Mouse (Mus musculus) bone marrow, adult 2 months (tissue): ENCODE measurements around the gene Zfp790. TPM values are rescaled to one million over a fixed set of nuclear protein-coding genes. Genes with fewer than 3 reads are reported as not detected.
A peak's percentile ranks its signal among the peaks of the same experiment; 100 is the strongest.

ENCODE experiments used
- H3K27ac ChIP-seq: fragments of 200-500 bp; 2 replicates; pipeline ENCODE4 v1.5.1; 2012; ENCODE audit warnings: low read depth, mild to moderate bottlenecking, control low read depth, inconsistent platforms, low read length; ENCODE audit not compliant: control insufficient read depth, poor library complexity, insufficient read depth
- H3K4me1 ChIP-seq: fragments of 200-500 bp; 2 replicates; pipeline ENCODE4 v1.6.1; 2011; ENCODE audit warnings: low read length; ENCODE audit not compliant: control insufficient read depth, insufficient read depth
- H3K4me3 ChIP-seq: fragments of 200-500 bp; replicated peaks from 2 replicates; pipeline ENCODE3; 2011; ENCODE audit warnings: mild to moderate bottlenecking, low read depth, low read length, control low read depth; ENCODE audit not compliant: control insufficient read depth
- CTCF ChIP-seq: fragments of 200-500 bp; IDR thresholded peaks from 2 replicates; pipeline ENCODE4 v1.5.1; 2011; ENCODE audit warnings: low read length, control low read depth; ENCODE audit not compliant: control insufficient read depth, insufficient read depth
- POLR2A ChIP-seq: fragments of 200-500 bp; IDR thresholded peaks from 2 replicates; pipeline ENCODE4 v1.6.1; 2011; ENCODE audit warnings: low read depth, mild to moderate bottlenecking, control low read depth, low read length, borderline replicate concordance; ENCODE audit not compliant: control insufficient read depth
- WGBS: fragments of 180-500 bp; shearing (Covaris S2); methylation state at CpG from one replicate; pipeline ENCODE4 v1.1.7; 2018; 5-methylcytosine and 5-hydroxymethylcytosine counted together
- polyA plus RNA-seq: library from polyadenylated mRNA; stranded (reverse); fragments of >200 nt; gene quantifications from 2 replicates; pipeline ENCODE4 v1.2.4, GENCODE M21; 2011; ENCODE audit warnings: low replicate concordance; ENCODE audit not compliant: missing spikeins, insufficient read depth, insufficient read length

Gene Zfp790
- 2.1 and 3.8 TPM in 2 replicates for polyA plus RNA-seq

DNA sequence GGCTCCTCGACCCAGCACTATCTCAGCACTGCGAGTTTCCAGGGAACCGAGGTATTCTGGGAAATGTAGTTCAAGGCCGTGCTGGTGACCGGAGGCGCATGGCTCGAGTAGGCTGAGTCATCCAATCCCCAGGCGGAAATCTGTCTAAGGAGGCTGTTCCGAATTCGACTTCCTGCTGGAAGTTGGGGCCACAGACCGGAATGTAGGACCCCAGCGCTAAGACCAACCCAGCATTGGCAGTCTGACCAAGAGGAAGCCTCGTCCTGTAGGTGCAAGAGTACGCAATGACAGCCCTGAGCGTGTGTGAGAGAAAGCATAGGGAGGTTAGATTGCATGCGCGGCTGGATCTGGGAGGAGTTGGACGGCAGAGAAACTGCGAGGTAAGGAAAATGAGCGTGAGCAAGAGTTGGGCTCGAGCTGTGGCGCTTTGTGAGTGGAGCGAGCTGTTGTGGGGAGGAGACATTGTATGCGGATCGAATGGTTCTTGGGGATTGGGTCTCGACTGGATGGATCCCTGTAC is at the start of gene Zfp790:
Gene Zfp790 (plus strand): TSS at position 205 of the 520 bp plus-strand sequence.
- TF ChIP-seq POLR2A (0 out of 2 replicates have a peak, but pooled peaks have one; percentile 21), CTCF (no peak)
- WGBS, result under 1% methylated on average over 26 of the region's 26 CpGs
- peak within 1 kb of the TSS; percentile 92 for H3K4me3 ChIP-seq
- peaks cover 1% of the 10 kb centered on the region for H3K4me1 ChIP-seq
- peak within 1 kb of the TSS; percentile 21 for H3K27ac ChIP-seq

DNA sequence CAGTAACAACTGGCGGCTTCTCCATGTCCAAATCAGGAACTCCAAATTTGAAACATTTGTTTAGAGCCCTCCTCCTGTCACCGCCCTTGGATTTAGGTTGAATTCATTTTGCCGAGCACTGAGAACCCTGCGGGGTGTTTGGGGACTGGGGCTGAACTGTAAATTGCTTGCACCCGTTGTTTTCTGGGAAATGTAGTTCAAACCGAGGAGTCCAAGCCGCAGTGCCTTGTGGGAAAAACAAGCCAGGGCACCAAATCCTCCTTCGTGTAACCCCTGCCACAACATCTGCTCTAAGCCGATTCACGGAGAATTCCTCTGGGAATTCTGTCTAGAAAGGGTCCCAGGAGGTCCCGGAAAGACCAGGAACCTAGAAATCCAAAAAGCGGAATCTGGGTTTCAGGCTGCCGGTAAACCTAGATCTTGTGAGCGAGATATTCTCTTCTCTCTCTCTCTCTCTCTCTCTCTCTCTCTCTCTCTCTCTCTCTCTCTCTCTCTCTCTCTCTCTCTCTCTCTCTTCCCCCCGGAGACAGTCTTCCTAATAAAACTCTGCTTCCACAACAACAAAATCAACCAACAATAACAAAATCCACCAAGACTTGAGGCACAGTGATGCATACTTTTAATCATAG is 48.7 kb upstream of the Zfp790 start:
- WGBS, result 1% methylated on average over 15 of the region's 15 CpGs
- TF ChIP-seq POLR2A (no peak), CTCF (no peak)
- Histone ChIP-seq H3K27ac (no peak overlapping the region), H3K4me1 (no peaks in the 10 kb centered on the region; the same call in 1 of the 2 replicates), H3K4me3 (peak overlapping the region; percentile 61)

DNA sequence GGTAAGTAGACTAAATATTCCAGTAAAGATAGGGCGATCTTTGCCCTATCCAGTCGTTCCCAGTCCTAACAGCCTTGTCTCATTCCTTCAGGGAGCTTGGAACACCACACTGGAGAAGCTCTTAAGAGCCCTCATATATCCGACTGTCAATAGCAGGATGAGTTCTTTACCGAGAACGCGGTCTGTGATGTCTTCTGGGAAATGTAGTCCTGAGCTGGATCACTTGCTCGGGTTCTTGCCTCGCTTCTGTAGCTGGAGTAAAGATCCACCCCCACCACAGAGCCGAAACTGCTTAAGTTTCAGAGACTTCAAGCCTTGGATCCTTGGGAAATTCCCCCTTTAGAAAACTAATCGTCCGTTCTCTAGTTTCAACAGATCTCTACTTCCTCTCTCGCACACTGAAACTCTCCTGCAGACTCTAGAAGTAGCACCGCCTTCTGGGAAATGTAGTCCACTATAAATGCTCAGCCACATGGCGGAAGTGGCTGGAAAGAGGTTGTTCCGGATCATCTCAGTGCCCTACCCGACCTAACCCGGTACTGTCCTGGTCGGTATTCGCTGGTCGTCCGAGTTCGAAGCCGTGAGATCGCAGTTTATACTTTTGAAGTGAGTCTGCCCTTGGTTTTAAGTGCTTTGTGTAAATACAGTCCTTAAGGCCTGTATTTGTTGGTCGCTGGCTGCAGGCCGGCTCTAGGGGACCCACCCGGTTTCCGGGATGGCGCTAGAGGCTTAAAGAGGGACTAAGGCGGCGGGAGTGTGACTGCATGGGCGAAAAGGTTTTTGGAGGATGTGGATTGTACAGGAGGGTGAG is 47.6 kb upstream of the Zfp790 start, which contains the start of gene Zfp84:
Gene Zfp84 (plus strand): TSS at position 463 of the 811 bp plus-strand sequence.
- peak within 1 kb of the TSS; percentile 84 for H3K27ac ChIP-seq
- no peaks in the 10 kb centered on the region; the same call in 1 of the 2 replicates for H3K4me1 ChIP-seq
- under 1% methylated on average over 32 of the region's 32 CpGs for WGBS
- peak within 1 kb of the TSS; percentile 71 for H3K4me3 ChIP-seq
- TF ChIP-seq CTCF (no peak), POLR2A (no peak)

DNA sequence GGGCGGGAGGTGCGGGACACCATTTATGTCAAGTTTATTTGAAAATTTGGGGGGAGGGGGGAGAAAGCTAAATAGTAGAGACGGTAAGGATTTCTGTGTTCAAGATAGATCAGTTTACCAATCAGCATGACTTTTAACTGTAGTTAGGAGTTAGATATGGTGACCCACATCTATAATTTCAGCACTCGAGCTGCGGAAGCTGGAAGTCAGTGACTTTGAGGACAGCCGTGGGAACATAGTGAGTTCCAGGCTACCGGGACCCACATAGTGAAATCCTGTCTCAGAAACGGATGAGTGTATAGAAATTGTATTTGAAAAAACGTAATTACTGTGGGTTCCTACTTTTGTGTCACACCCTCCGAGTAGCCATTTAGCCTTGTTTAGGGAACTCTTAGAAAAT is 46.9 kb upstream of the Zfp790 start:
- Histone ChIP-seq H3K4me1 (no peaks in the 10 kb centered on the region; the same call in 1 of the 2 replicates), H3K27ac (peak overlapping the region; percentile 29), H3K4me3 (peak overlapping the region; percentile 71)
- no peak for TF ChIP-seq POLR2A
- TF ChIP-seq CTCF, result no peak
- 1% methylated on average over 10 of the region's 10 CpGs for WGBS

DNA sequence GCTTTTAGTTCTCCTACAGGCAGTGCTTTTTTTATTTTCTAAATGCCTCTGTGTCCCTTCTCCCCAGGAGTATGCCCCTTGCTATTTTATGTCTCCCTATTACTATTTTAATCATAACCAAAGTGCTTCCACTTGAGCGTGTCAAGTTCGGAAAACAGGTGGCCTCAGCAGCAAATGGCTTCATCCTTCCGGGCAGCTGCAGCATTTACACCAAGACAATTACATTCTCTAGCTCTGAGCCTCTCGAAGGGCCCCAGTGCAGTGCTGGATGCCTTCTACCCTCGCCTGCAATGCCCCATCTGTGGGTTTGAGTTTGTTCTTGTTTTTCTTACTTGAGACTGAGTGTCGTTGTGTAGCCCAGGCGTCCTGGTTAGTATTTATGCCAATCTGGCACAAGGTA is 42.4 kb upstream of the Zfp790 start:
- no peaks in the 10 kb centered on the region for H3K4me1 ChIP-seq
- 91% methylated on average over 7 of the region's 7 CpGs for WGBS
- no peak overlapping the region for H3K4me3 ChIP-seq
- H3K27ac ChIP-seq, result no peak overlapping the region
- TF ChIP-seq POLR2A (no peak), CTCF (no peak)

DNA sequence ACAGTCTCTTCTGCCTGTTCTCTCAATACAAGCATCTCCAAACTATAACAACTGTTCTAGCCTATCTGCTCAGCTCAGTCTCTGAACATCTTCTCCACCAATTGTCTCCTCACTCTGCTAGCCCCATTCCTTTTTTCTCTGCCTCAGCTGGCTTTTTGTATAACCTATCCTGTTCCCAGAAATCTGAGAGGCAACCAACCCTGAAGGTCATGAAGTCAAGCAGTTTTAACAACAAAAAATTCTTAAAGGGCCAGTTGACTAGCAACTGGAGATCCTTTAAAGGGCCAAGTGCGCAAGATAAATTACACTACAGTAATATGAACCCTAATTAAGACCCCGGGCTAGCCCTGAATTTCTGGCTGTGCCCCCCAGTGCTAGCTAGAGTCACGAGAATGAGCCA is 41.5 kb upstream of the Zfp790 start:
- Histone ChIP-seq H3K4me3 (no peak overlapping the region), H3K4me1 (no peaks in the 10 kb centered on the region), H3K27ac (no peak overlapping the region)
- 93% methylated on average over 3 of the region's 3 CpGs for WGBS
- TF ChIP-seq POLR2A (no peak), CTCF (no peak)

DNA sequence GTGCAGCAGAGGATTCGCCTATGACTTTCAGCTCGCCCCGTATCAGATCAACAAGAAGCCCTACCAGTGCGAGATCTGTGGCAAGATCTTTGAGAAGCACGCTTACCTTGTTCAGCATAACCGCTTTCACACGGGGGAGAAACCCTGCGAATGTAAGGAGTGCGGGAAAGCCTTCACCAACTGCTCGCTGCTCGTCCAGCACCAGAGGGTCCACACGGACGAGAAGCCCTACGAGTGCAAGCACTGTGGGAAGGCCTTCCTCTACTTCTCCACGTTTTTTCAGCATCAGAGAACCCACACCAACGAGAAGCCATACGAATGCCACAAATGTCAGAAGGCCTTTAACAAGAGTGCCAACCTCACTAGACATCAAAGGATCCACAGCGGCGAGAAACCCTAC is 39.3 kb upstream of the Zfp790 start:
- Histone ChIP-seq H3K4me1 (no peaks in the 10 kb centered on the region), H3K27ac (no peak overlapping the region), H3K4me3 (no peak overlapping the region)
- TF ChIP-seq POLR2A (no peak), CTCF (no peak)
- WGBS, result 94% methylated on average over 19 of the region's 19 CpGs

DNA sequence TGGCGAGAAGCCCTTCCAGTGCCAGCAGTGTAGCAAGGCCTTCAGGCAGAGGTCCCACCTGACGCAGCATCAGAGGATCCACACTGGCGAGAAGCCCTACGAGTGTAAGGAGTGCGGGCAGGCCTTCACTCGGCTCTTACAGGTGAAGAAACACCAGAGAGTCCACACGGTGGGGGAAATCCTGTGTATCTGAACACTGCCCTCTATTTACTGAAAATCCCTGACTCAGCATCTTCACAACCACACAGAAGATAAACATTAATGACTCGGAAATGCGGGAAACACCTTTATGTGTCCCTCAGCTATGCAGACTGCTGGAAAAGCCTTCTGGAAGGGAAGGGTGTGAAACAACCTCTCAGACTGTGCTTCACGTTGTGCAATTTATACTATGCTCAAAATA is 38.5 kb upstream of the Zfp790 start:
- no peak overlapping the region for H3K27ac ChIP-seq
- H3K4me1 ChIP-seq, result no peaks in the 10 kb centered on the region
- H3K4me3 ChIP-seq, result no peak overlapping the region
- WGBS, result 95% methylated on average over 10 of the region's 10 CpGs
- TF ChIP-seq CTCF, result no peak
